Mouse (Mus musculus) limb, embryonic 10.5 days (tissue): ENCODE measurements around the gene Zfp334. TPM values are rescaled to one million over a fixed set of nuclear protein-coding genes. Genes with fewer than 3 reads are reported as not detected.

Experiments used
- DNase-seq: peaks from one replicate; pipeline ENCODE4 v3.0.0-alpha.2; 2017; ENCODE audit warnings: low spot score
- H3K27ac ChIP-seq: fragments of 300-500 bp; sonication (generic); 2 replicates; pipeline ENCODE4 v1.5.1; 2016; ENCODE audit warnings: mild to moderate bottlenecking
- H3K27me3 ChIP-seq: fragments of 300-500 bp; sonication (generic); 2 replicates; pipeline ENCODE4 v1.6.1; 2016; ENCODE audit warnings: low read depth, mild to moderate bottlenecking; ENCODE audit not compliant: poor library complexity, severe bottlenecking
- H3K36me3 ChIP-seq: fragments of 300-500 bp; sonication (generic); 2 replicates; pipeline ENCODE4 v1.6.1; 2016; ENCODE audit warnings: mild to moderate bottlenecking, moderate library complexity
- H3K4me1 ChIP-seq: fragments of 300-500 bp; sonication (generic); 2 replicates; pipeline ENCODE4 v1.6.1; 2016
- H3K4me3 ChIP-seq: fragments of 300-500 bp; sonication (generic); 2 replicates; pipeline ENCODE4 v1.5.1; 2016; ENCODE audit warnings: mild to moderate bottlenecking, moderate library complexity
- H3K9me3 ChIP-seq: fragments of 300-500 bp; sonication (generic); replicated peaks from 2 replicates; pipeline ENCODE4 v1.6.1; 2016; ENCODE audit warnings: mild to moderate bottlenecking
- WGBS: fragments of 180-500 bp; shearing (Covaris S2); methylation state at CpG from one replicate; pipeline ENCODE4 v1.1.7; 2016; 5-methylcytosine and 5-hydroxymethylcytosine counted together
- polyA plus RNA-seq: library from polyadenylated mRNA; unstranded; fragments of >200 nt; fragmentation: Nextera tagmentation; extraction: Ambion mirVana; gene quantifications from 2 replicates; pipeline ENCODE4 v1.2.1, GENCODE M21; 2016

Zfp334 gene
- polyA plus RNA-seq, 1 experiment from 2014 or later = 20.2 TPM

- H3K27ac ChIP-seq = no peak overlapping the region
- DNase-seq = no peak
- no peaks in the 10 kb centered on the region for H3K9me3 ChIP-seq
- peaks cover 37% of the 10 kb centered on the region for H3K4me1 ChIP-seq
- no peak overlapping the region for H3K4me3 ChIP-seq
- peaks cover 20% of the 10 kb centered on the region; the same call in 1 of the 2 replicates for H3K27me3 ChIP-seq
- 78% methylated on average over 5 of the region's 5 CpGs for WGBS
- no peaks in the 10 kb centered on the region for H3K36me3 ChIP-seq
Measured at GRCm38 (mm10) chr2:165328746-165329145, 59.3 kb downstream of the Zfp334 start.

DNA sequence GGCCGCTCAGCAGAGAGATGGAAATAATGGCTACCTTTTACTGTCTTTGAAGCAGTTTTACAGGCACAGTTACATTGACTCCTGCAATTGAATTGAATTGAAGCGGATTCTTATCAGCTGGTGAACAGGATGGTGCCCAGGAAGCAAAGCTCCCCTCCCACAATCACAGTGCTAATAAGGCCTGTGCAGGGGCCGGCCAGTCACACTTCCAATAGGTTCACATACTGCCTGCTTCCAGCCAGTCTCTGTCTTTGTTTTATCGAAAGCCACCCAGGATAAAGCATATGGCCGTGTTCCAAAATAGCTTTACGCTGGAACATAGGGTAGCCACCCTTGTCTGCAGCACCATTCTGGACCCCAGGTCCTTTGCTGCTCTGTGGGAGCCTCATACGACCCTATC, 60.7 kb downstream of the Zfp334 start:
- H3K27ac ChIP-seq = no peak overlapping the region
- no peaks in the 10 kb centered on the region for H3K9me3 ChIP-seq
- WGBS = 54% methylated on average over 7 of the region's 7 CpGs
- H3K4me3 ChIP-seq = peak overlapping the region; percentile 89
- peaks cover 38% of the 10 kb centered on the region for H3K4me1 ChIP-seq
- H3K27me3 ChIP-seq = peaks cover 17% of the 10 kb centered on the region; the same call in 1 of the 2 replicates
- H3K36me3 ChIP-seq = no peaks in the 10 kb centered on the region; the same call in 1 of the 2 replicates
- no peak for DNase-seq

- Histone ChIP-seq H3K27me3 (peaks cover 17% of the 10 kb centered on the region; the same call in 1 of the 2 replicates), H3K27ac (peak within 1 kb of the TSS; percentile 89), H3K4me1 (peaks cover 46% of the 10 kb centered on the region), H3K4me3 (peak within 1 kb of the TSS; percentile 89), H3K36me3 (peaks cover 4% of the 10 kb centered on the region; the same call in 1 of the 2 replicates), H3K9me3 (no peaks in the 10 kb centered on the region)
- 1% methylated on average over 55 of the region's 55 CpGs for WGBS
- DNase-seq = peak; percentile 92
Measured at GRCm38 (mm10) chr2:165326304-165327190, 61.5 kb downstream of the Zfp334 start, which contains the start of gene Elmo2. Gene Elmo2, minus strand, starts transcription at chr2:165326479.

GRCm38 (mm10) chr2:165325521-165326303, 62.3 kb downstream of the Zfp334 start:
- peak overlapping the region; percentile 89 for H3K27ac ChIP-seq
- H3K4me3 ChIP-seq = peak overlapping the region; percentile 89
- no peak for DNase-seq
- H3K27me3 ChIP-seq = peaks cover 17% of the 10 kb centered on the region; the same call in 1 of the 2 replicates
- no peaks in the 10 kb centered on the region for H3K9me3 ChIP-seq
- WGBS = 2% methylated on average over 30 of the region's 30 CpGs
- peaks cover 55% of the 10 kb centered on the region for H3K4me1 ChIP-seq
- H3K36me3 ChIP-seq = peaks cover 4% of the 10 kb centered on the region

Other genes starting within 250 kb of the Zfp334 start
- gene Cdh22, start 153.4 kb downstream of the Zfp334 start, polyA plus RNA-seq = 0.46 and 0.94 TPM in 2 replicates
- 61.3 and 65.5 TPM in 2 replicates for gene Slc35c2, start 100.4 kb downstream of the Zfp334 start, polyA plus RNA-seq
- gene Elmo2, start 61.8 kb downstream of the Zfp334 start, polyA plus RNA-seq = 76.9 and 94.2 TPM in 2 replicates
- gene Zfp663, start 19.5 kb downstream of the Zfp334 start, polyA plus RNA-seq = 0.64 and 1.3 TPM in 2 replicates
- 0.10 TPM in 2 replicates for gene Ocstamp, start 12.1 kb upstream of the Zfp334 start, polyA plus RNA-seq
- gene Slc13a3, start 85.0 kb upstream of the Zfp334 start, polyA plus RNA-seq = 0.24 TPM in 1 of 2 replicates, not detected in the other
- gene Trp53rka, start 105.1 kb upstream of the Zfp334 start, polyA plus RNA-seq = 55.9 and 56.1 TPM in 2 replicates
- gene Slc2a10, start 115.5 kb upstream of the Zfp334 start, polyA plus RNA-seq = 3.0 and 4.6 TPM in 2 replicates
- 6.9 and 7.7 TPM in 2 replicates for gene Eya2, start 206.8 kb upstream of the Zfp334 start, polyA plus RNA-seq